Mouse (Mus musculus) liver, embryonic 15.5 days (tissue): Measurements from ENCODE around the gene Tex44. TPM values are rescaled to one million over a fixed set of nuclear protein-coding genes. Genes with fewer than 3 reads are reported as not detected.
A peak's percentile ranks its signal among the peaks of the same experiment; 100 is the strongest.

Source experiments
- ATAC-seq: fragments of 200-750 bp; cut with Nextera tagmentation; 2 replicates; pipeline ENCODE4 v1.8.0; 2017; ENCODE audit warnings: moderate number of reproducible peaks, mild to moderate bottlenecking, moderate library complexity; ENCODE audit not compliant: insufficient read depth
- H3K27ac ChIP-seq: fragments of 300-500 bp; sonication (generic); replicated peaks from 2 replicates; pipeline ENCODE4 v1.5.1; 2015; ENCODE audit warnings: mild to moderate bottlenecking, inconsistent platforms
- H3K27me3 ChIP-seq: fragments of 300-500 bp; sonication (generic); 2 replicates; pipeline ENCODE4 v1.6.1; 2015; ENCODE audit warnings: mild to moderate bottlenecking, inconsistent platforms
- H3K36me3 ChIP-seq: fragments of 300-500 bp; sonication (generic); replicated peaks from 2 replicates; pipeline ENCODE4 v1.6.1; 2015; ENCODE audit warnings: moderate library complexity, mild to moderate bottlenecking, inconsistent platforms
- H3K4me1 ChIP-seq: fragments of 300-500 bp; sonication (generic); replicated peaks from 2 replicates; pipeline ENCODE4 v1.6.1; 2015; ENCODE audit warnings: inconsistent platforms
- H3K4me2 ChIP-seq: fragments of 300-500 bp; sonication (generic); 2 replicates; pipeline ENCODE4 v1.6.1; 2015; ENCODE audit warnings: moderate library complexity, mild to moderate bottlenecking, inconsistent platforms
- H3K4me3 ChIP-seq: fragments of 300-500 bp; sonication (generic); replicated peaks from 2 replicates; pipeline ENCODE4 v1.5.1; 2015; ENCODE audit warnings: mild to moderate bottlenecking, inconsistent platforms
- H3K9ac ChIP-seq: fragments of 300-500 bp; sonication (generic); 2 replicates; pipeline ENCODE4 v1.6.1; 2015; ENCODE audit warnings: moderate library complexity, mild to moderate bottlenecking, inconsistent platforms
- H3K9me3 ChIP-seq: fragments of 300-500 bp; sonication (generic); replicated peaks from 2 replicates; pipeline ENCODE4 v1.6.1; 2016; ENCODE audit warnings: inconsistent platforms
- WGBS: fragments of 180-500 bp; shearing (Covaris S2); methylation state at CpG from one replicate; pipeline ENCODE4 v1.1.7; 2015; ENCODE audit warnings: mixed read lengths; ENCODE audit not compliant: insufficient replicate concordance; 5-methylcytosine and 5-hydroxymethylcytosine counted together
- polyA plus RNA-seq: library from polyadenylated mRNA; unstranded; fragments of >200 nt; fragmentation: Nextera tagmentation; extraction: Ambion mirVana; gene quantifications from 2 replicates; pipeline ENCODE4 v1.2.1, GENCODE M21; 2015

The Tex44 gene
- polyA plus RNA-seq = not detected in 2 replicates

DNA sequence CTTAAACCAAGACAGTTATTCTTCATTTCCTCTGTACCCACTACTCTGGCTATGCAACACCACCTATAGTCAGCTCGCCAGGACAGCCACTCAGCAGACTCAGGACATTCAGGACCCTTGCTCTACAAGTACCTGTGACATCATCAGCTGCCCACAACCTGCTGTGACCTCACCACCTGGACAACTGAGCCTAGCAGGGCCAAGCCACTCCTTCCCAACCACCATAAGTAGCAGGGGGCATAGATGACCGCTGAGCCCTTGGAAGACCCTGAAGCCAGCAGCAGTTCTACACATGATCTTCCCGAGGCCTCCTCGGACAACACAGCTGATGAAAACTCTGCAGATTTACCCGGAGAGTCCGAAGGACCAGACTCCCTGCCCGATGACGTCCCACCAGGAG lies at the start of gene Tex44, which contains the start of gene Nmur1:
TSS of gene Tex44 (plus strand) at position 202 of the 400 bp plus-strand sequence.
TSS of gene Nmur1 (minus strand) at position 101 of the 400 bp plus-strand sequence.
- WGBS = 75% methylated on average over 8 of the region's 8 CpGs
- no peak for ATAC-seq
- Histone ChIP-seq H3K9ac (no peak within 1 kb of the TSS), H3K4me3 (no peak within 1 kb of the TSS), H3K36me3 (no peaks in the 10 kb centered on the region), H3K4me2 (no peak within 1 kb of the TSS), H3K27me3 (no peaks in the 10 kb centered on the region), H3K4me1 (no peaks in the 10 kb centered on the region), H3K27ac (no peak within 1 kb of the TSS), H3K9me3 (no peaks in the 10 kb centered on the region)

DNA sequence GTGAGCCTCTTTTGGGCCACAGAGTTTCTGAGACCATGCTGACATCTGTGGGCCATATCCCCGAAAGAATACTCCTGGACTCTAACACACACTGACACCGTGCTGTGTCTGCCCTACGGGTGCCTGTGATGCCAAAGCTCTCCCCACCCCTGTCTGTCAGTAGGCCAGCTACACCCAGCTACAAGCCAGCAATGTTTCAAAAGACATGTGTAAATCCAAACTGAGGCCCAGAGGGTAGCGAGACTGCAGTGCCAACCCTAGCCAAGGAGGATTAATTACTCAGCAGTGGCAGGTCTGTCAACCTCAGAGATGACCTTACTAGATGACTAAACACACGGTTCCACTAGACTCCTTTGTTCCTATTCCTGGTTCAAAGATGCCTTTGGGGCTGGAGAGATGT lies 49.8 kb upstream of the Tex44 start:
- H3K4me2 ChIP-seq = no peak overlapping the region

DNA sequence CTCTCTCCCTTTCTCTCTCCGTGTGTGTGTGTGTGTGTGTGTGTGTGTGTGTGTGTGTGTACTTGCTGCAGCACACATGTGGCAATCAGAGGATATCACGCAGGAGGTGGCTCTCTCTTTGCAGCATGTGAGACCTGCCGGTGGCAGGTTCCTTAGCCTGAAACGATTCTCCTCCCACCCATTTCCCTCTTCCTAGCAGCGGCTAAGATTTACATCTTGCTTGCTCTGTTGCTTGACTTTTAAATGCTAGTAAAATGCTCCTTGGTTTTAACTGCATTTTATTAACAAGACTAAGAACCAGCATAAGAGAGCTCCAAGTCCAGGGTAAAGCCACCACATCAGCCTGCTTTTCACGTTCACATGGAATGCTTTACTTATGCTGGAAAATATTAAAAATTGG lies 47.5 kb upstream of the Tex44 start:
- WGBS = 36% methylated on average over 6 of the region's 6 CpGs
- Histone ChIP-seq H3K27me3 (no peaks in the 10 kb centered on the region), H3K4me3 (no peak overlapping the region), H3K9ac (no peak overlapping the region), H3K27ac (no peak overlapping the region), H3K36me3 (no peaks in the 10 kb centered on the region), H3K9me3 (no peaks in the 10 kb centered on the region), H3K4me1 (peaks cover 6% of the 10 kb centered on the region), H3K4me2 (no peak overlapping the region)
- no peak for ATAC-seq

More for the DNA sequence above, 49.8 kb upstream of the Tex44 start:
- Histone ChIP-seq H3K36me3 (no peaks in the 10 kb centered on the region), H3K27ac (no peak overlapping the region), H3K4me3 (no peak overlapping the region), H3K27me3 (no peaks in the 10 kb centered on the region), H3K9ac (no peak overlapping the region), H3K4me1 (peaks cover 6% of the 10 kb centered on the region), H3K9me3 (no peaks in the 10 kb centered on the region)
- WGBS = 71% methylated on average over 5 of the region's 5 CpGs
- no peak for ATAC-seq

DNA sequence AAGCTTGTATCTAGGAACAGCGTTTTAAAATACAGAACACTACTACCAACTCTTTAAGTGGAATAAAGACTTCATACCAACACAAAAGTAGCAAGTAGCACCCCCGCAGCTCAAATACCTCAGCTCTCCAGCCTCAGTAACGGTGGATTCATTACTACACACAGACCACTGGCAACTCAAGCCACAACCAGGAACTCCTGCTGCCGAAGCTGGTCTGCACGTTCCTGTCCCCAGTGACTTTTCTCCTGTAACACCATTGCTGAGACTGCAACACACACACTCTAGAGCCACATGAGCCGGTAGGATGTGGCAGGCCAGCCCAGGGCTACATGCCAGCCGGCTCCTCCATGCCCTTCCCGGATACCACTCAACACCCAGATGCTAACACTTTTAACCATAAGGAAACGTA lies 47.0 kb upstream of the Tex44 start:
- ATAC-seq = no peak
- no peaks in the 10 kb centered on the region for H3K27me3 ChIP-seq
- WGBS = 39% methylated on average over 9 of the region's 9 CpGs
- H3K9me3 ChIP-seq = no peaks in the 10 kb centered on the region
- H3K4me2 ChIP-seq = no peak overlapping the region
- H3K36me3 ChIP-seq = no peaks in the 10 kb centered on the region
- H3K4me1 ChIP-seq = peaks cover 6% of the 10 kb centered on the region
- no peak overlapping the region for H3K27ac ChIP-seq
- no peak overlapping the region for H3K4me3 ChIP-seq
- H3K9ac ChIP-seq = no peak overlapping the region

DNA sequence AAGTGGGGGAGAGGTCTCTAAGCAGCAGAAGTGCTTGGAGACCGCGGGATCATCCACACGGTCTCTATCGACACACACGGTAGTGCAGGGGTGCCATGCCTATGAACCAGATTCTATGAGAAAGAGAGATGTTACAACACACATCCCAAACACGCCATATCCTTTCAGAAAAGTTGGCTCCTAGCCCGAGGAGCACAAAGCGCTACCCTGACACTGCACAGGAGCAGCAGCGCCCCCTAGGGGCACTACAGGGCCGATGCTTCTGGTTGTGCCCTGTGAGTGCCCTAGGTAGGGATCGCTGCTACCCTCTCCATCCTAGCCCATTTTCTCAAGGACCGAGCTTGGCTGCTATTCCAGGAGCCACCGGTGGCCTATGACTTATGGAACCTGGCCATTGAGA lies 45.1 kb upstream of the Tex44 start:
- 17% methylated on average over 13 of the region's 13 CpGs for WGBS
- Histone ChIP-seq H3K9ac (no peak overlapping the region), H3K4me3 (peak overlapping the region; percentile 38), H3K27ac (no peak overlapping the region), H3K36me3 (no peaks in the 10 kb centered on the region), H3K4me1 (peaks cover 6% of the 10 kb centered on the region), H3K27me3 (no peaks in the 10 kb centered on the region), H3K9me3 (no peaks in the 10 kb centered on the region), H3K4me2 (peak overlapping the region; percentile 58)
- no peak for ATAC-seq

DNA sequence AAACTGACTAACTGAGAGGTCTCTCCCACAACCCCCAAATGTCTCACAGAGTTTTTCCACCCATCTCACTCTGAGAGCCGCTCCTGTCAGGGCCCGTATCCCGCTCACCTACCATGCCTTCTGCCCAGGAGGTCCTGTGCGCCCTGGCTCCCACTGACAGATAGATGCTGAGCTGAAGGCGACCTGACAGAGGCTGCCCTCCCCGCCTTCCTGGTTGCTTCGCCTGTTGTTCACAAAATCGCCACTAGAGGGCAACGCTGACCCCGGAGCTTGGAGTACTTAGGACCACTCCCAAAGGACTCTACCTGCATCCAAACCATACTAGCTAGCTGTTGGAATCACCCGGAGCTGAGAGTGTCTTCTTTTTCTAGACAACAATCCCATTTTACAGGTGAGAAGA lies 36.9 kb upstream of the Tex44 start:
- ATAC-seq = no peak
- H3K4me2 ChIP-seq = no peak overlapping the region

DNA sequence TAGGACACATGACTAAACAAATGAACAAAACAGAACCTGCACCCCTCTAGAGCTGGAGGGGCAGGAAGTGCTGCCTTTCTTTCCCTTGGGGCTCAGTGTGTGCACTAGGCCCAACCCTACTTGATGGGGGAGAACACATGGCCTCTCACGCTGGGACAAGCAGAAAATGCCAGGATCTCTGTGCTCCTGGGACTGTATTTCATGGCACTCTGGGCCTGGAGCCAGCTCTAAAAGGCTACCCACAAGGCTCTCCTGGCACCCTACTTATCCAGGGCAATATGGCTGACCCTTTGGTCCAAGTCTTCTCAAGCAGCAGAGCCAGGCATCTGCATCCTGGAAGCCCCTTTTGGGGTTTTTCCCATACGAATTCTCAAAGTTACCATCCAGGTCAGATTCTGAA lies 34.7 kb upstream of the Tex44 start:
- no peak for ATAC-seq
- H3K9ac ChIP-seq = no peak overlapping the region
- no peak overlapping the region for H3K27ac ChIP-seq
- no peaks in the 10 kb centered on the region for H3K9me3 ChIP-seq
- WGBS = 54% methylated on average over 2 of the region's 2 CpGs
- H3K4me3 ChIP-seq = no peak overlapping the region
- H3K4me2 ChIP-seq = no peak overlapping the region
- H3K27me3 ChIP-seq = peaks cover 4% of the 10 kb centered on the region
- no peaks in the 10 kb centered on the region; the same call in 1 of the 2 replicates for H3K4me1 ChIP-seq
- no peaks in the 10 kb centered on the region for H3K36me3 ChIP-seq

More for the DNA sequence above, 36.9 kb upstream of the Tex44 start:
- Histone ChIP-seq H3K9me3 (no peaks in the 10 kb centered on the region), H3K9ac (no peak overlapping the region), H3K4me1 (no peaks in the 10 kb centered on the region; the same call in 1 of the 2 replicates), H3K27ac (no peak overlapping the region), H3K36me3 (no peaks in the 10 kb centered on the region), H3K4me3 (no peak overlapping the region), H3K27me3 (peaks cover 4% of the 10 kb centered on the region)
- WGBS = 1% methylated on average over 11 of the region's 11 CpGs

DNA sequence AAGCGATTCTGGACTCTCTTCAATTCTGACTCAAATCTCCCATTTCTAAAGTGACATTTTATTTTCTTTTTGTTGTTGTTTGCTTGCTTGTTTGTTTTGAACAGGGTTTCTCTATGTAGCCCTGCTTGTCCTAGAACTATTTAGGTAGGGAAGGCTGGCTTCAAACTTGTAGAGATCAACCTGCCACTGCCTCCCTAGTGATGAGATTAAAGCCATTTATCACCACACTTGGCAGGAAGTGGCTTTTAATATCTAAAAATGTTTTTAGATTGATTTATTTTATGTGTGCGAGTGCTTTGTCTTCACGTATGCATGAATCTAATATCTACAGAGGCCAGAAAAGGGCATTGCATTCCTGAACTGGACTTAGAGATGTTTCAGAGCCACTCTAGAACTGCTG lies 32.9 kb upstream of the Tex44 start:
- H3K27me3 ChIP-seq = peaks cover 4% of the 10 kb centered on the region
- peaks cover 1% of the 10 kb centered on the region; the same call in 1 of the 2 replicates for H3K4me1 ChIP-seq
- no peaks in the 10 kb centered on the region for H3K36me3 ChIP-seq
- H3K9me3 ChIP-seq = no peaks in the 10 kb centered on the region
- no peak for ATAC-seq
- no peak overlapping the region for H3K27ac ChIP-seq
- no peak overlapping the region for H3K9ac ChIP-seq
- no peak overlapping the region for H3K4me3 ChIP-seq
- WGBS = 49% methylated on average over 3 of the region's 3 CpGs
- H3K4me2 ChIP-seq = no peak overlapping the region

DNA sequence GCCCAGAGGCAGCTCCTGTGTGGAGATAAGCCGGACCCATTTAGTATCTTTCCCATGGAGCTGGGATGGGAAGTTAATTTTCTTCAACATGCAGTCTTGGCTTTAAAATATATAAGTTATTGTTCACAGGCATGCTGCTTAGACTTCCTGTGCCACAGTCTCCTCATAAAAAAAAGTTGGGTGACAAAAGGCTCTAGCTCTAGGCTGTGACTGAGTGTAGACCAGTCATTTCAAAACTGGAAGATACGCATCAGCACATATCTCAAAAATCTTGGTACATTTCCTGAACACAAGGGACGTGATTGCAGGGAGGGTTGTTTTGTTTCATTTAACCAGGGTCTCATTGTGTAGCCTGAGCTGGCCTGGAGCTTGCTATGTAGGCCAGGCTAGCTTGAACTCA lies 31.9 kb upstream of the Tex44 start:
- Histone ChIP-seq H3K4me2 (no peak overlapping the region), H3K27ac (no peak overlapping the region), H3K4me3 (no peak overlapping the region), H3K4me1 (peaks cover 5% of the 10 kb centered on the region; the same call in 1 of the 2 replicates), H3K36me3 (no peaks in the 10 kb centered on the region), H3K27me3 (peaks cover 4% of the 10 kb centered on the region; the same call in 1 of the 2 replicates), H3K9ac (no peak overlapping the region), H3K9me3 (no peaks in the 10 kb centered on the region)
- no peak for ATAC-seq
- 53% methylated on average over 3 of the region's 3 CpGs for WGBS

DNA sequence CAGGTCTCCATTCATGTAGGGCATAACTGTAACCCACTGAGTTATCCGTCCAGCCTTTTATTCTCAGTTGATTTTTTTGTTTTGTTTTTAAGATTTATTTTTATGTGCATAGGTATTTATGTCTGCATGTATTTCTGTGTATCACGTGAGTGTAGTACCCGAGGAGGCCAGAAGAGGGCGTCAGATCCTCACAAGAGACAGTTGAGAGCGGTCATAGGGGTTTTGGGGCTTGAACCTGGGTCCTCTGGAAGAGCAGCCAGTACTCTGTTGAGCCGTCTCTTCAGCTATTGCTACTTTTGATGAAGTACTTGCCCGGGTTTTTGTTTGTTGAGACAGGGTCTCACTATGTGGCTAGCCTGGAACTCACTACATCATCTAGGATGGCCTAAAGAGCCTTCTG lies 30.2 kb upstream of the Tex44 start:
- WGBS = 62% methylated on average over 7 of the region's 7 CpGs
- H3K9ac ChIP-seq = no peak overlapping the region
- no peak for ATAC-seq
- H3K9me3 ChIP-seq = no peaks in the 10 kb centered on the region
- no peak overlapping the region for H3K27ac ChIP-seq
- 0 out of 2 replicates have a peak, but pooled peaks cover 5% of the 10 kb centered on the region for H3K4me1 ChIP-seq
- no peak overlapping the region for H3K4me2 ChIP-seq
- H3K4me3 ChIP-seq = no peak overlapping the region
- no peaks in the 10 kb centered on the region for H3K36me3 ChIP-seq
- no peaks in the 10 kb centered on the region for H3K27me3 ChIP-seq

DNA sequence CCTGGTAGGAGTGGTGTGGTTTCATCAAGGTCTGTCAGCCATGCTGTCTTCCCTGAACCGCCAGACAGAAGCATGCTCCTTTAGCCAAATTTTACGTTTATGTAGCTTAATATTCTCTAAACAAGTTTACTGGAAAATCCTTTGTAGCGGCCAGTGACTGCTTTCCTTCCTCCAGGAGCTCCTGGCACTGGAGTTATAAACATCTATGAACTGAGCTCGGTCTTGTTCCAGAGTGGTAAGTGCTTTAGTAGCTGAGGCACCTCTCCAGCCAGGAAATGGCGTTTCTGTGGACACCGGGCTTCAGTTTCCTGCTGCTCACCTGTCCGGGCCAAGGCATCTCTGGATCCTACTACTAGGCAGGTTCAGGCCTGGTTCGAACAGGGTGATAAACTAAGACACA lies 28.5 kb upstream of the Tex44 start:
- H3K27ac ChIP-seq = no peak overlapping the region
- H3K9ac ChIP-seq = no peak overlapping the region
- no peaks in the 10 kb centered on the region for H3K27me3 ChIP-seq
- H3K4me2 ChIP-seq = no peak overlapping the region
- 0 out of 2 replicates have a peak, but pooled peaks cover 5% of the 10 kb centered on the region for H3K4me1 ChIP-seq
- no peaks in the 10 kb centered on the region for H3K36me3 ChIP-seq
- 65% methylated on average over 8 of the region's 8 CpGs for WGBS
- ATAC-seq = no peak
- H3K9me3 ChIP-seq = no peaks in the 10 kb centered on the region
- H3K4me3 ChIP-seq = no peak overlapping the region

DNA sequence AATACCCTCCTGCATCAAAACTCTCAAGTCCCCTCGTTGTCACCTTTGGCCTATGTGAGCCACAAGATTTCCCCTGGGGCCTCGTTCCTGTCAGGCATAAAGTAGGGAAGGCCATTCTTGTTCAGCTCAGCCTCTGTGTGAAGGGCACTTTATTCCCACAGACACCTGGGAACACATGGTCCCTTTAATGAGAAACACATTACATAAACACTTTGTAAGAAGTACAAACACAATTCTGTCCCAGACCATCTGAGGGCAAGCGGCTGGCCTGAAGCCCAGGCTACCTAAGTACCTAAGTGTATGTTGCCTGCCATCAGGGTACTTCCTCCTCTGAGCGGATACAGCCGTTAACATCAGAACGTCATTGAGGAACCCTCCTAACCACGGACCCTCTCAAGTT lies 27.9 kb upstream of the Tex44 start:
- 0 out of 2 replicates have a peak, but pooled peaks cover 5% of the 10 kb centered on the region for H3K4me1 ChIP-seq
- 26% methylated on average over 7 of the region's 7 CpGs for WGBS

More for the DNA sequence above, 27.9 kb upstream of the Tex44 start:
- no peaks in the 10 kb centered on the region for H3K27me3 ChIP-seq
- no peak overlapping the region for H3K4me3 ChIP-seq
- H3K9me3 ChIP-seq = no peaks in the 10 kb centered on the region
- H3K36me3 ChIP-seq = no peaks in the 10 kb centered on the region
- no peak for ATAC-seq
- no peak overlapping the region for H3K27ac ChIP-seq
- H3K9ac ChIP-seq = no peak overlapping the region
- no peak overlapping the region for H3K4me2 ChIP-seq
